Mouse (Mus musculus) midbrain, postnatal 0 days (tissue): ENCODE measurements around the gene Olfr1224-ps1. TPM values are rescaled to one million over a fixed set of nuclear protein-coding genes. Genes with fewer than 3 reads are reported as not detected.

Experiments used
- ATAC-seq: fragments of 200-750 bp; cut with Nextera tagmentation; 2 replicates; pipeline ENCODE4 v1.8.0; 2017; ENCODE audit warnings: moderate number of reproducible peaks, mild to moderate bottlenecking, moderate TSS enrichment, moderate library complexity; ENCODE audit not compliant: low FRiP score
- DNase-seq: peaks from one replicate; pipeline ENCODE4 v3.0.0-alpha.2; 2015; ENCODE audit warnings: low spot score
- H3K27ac ChIP-seq: fragments of 300-500 bp; sonication (generic); 2 replicates; pipeline ENCODE4 v1.5.1; 2014; ENCODE audit warnings: low read depth, mild to moderate bottlenecking, low read length, mixed read lengths
- H3K27me3 ChIP-seq: fragments of 300-500 bp; sonication (generic); 2 replicates; pipeline ENCODE4 v1.6.1; 2014; ENCODE audit warnings: low read length, control low read depth, mixed read lengths; ENCODE audit not compliant: insufficient read depth
- H3K36me3 ChIP-seq: fragments of 300-500 bp; sonication (generic); 2 replicates; pipeline ENCODE4 v1.6.1; 2014; ENCODE audit warnings: low read length, control low read depth, mixed read lengths; ENCODE audit not compliant: insufficient read depth
- H3K4me1 ChIP-seq: fragments of 300-500 bp; sonication (generic); 2 replicates; pipeline ENCODE4 v1.6.1; 2014; ENCODE audit warnings: mild to moderate bottlenecking, control low read depth, antibody characterized with exemption, low read length, mixed read lengths; ENCODE audit not compliant: insufficient read depth
- H3K4me2 ChIP-seq: fragments of 300-500 bp; sonication (generic); 2 replicates; pipeline ENCODE4 v1.6.1; 2014; ENCODE audit warnings: low read depth, mild to moderate bottlenecking, low read length, mixed read lengths; ENCODE audit not compliant: poor library complexity, severe bottlenecking
- H3K4me3 ChIP-seq: fragments of 300-500 bp; sonication (generic); 2 replicates; pipeline ENCODE4 v1.5.1; 2014; ENCODE audit warnings: low read depth, mild to moderate bottlenecking, low read length, moderate library complexity
- H3K9ac ChIP-seq: fragments of 300-500 bp; sonication (generic); replicated peaks from 2 replicates; pipeline ENCODE4 v1.6.1; 2014; ENCODE audit warnings: mild to moderate bottlenecking, low read length, moderate library complexity, mixed read lengths; ENCODE audit not compliant: poor library complexity, severe bottlenecking
- H3K9me3 ChIP-seq: fragments of 300-500 bp; sonication (generic); 2 replicates; pipeline ENCODE4 v1.6.1; 2016; ENCODE audit warnings: low read length, control low read depth
- CTCF ChIP-seq: IDR thresholded peaks from 2 replicates; pipeline ENCODE4 v1.5.1; 2016; ENCODE audit warnings: antibody characterized with exemption, mild to moderate bottlenecking
- WGBS: fragments of 180-500 bp; shearing (Covaris S2); extraction: QIAGEN DNeasy Blood & Tissue Kit; methylation state at CpG from one replicate; pipeline ENCODE4 v1.1.7; 2014; 5-methylcytosine and 5-hydroxymethylcytosine counted together
- polyA plus RNA-seq: library from polyadenylated mRNA; unstranded; fragments of >200 nt; fragmentation: Nextera tagmentation; extraction: Ambion mirVana; gene quantifications from 2 replicates; pipeline ENCODE4 v1.2.1, GENCODE M21; 2015
- total RNA-seq: library from RNA; depleted of rRNA; stranded (reverse); fragments of >200 nt; gene quantifications from 2 replicates; pipeline ENCODE4 v1.2.3, GENCODE M21; 2014; rRNA removed

Gene Olfr1224-ps1
- total and polyA plus RNA-seq, 2 experiments from 2014 or later = not detected

DNA sequence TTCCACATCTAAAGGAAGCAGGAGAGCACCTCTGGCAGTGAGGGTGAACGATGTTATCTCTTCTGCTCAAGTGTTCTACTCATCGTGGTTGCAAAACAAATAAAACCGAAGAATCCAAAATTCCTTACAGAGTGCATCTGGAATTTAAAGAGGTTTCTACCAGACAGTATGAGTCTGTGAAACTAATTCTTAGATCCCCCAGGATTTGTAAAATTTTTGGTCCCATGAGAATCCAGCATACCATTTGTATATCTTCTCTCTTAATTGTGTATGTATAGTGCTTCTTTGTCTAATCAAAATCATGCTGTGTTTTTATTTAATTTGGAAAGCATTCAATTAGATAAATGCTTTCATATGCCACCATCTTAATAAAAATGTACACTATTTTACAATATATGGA lies 30.9 kb downstream of the Olfr1224-ps1 start, which contains the start of gene Olfr1222:
Olfr1222 (minus strand) TSS at position 101 of the 400 bp plus-strand sequence.
- DNase-seq (no peak), ATAC-seq (no peak)
- no peak within 1 kb of the TSS for H3K9ac ChIP-seq
- no peak within 1 kb of the TSS for H3K4me2 ChIP-seq
- no peak within 1 kb of the TSS for H3K27ac ChIP-seq
- no peak for TF ChIP-seq CTCF
- H3K36me3 ChIP-seq = no peaks in the 10 kb centered on the region
- 84% methylated on average over 3 of the region's 3 CpGs for WGBS
- no peak within 1 kb of the TSS for H3K4me3 ChIP-seq
- no peaks in the 10 kb centered on the region for H3K27me3 ChIP-seq
- H3K4me1 ChIP-seq = no peaks in the 10 kb centered on the region
- H3K9me3 ChIP-seq = no peaks in the 10 kb centered on the region

- DNase-seq (no peak), ATAC-seq (no peak)
- Histone ChIP-seq H3K4me3 (no peak within 1 kb of the TSS), H3K36me3 (no peaks in the 10 kb centered on the region), H3K4me1 (no peaks in the 10 kb centered on the region), H3K9ac (no peak within 1 kb of the TSS), H3K27me3 (no peaks in the 10 kb centered on the region), H3K4me2 (no peak within 1 kb of the TSS), H3K27ac (no peak within 1 kb of the TSS), H3K9me3 (no peaks in the 10 kb centered on the region)
- 80% methylated on average over 2 of the region's 2 CpGs for WGBS
- TF ChIP-seq CTCF = no peak
Observed at GRCm38 (mm10) chr2:89117183-89117582, 46.7 kb downstream of the Olfr1224-ps1 start, which contains the start of gene Olfr1221. TSS of gene Olfr1221 (minus strand) at chr2:89117283.

GRCm38 (mm10) chr2:89106735-89107134 lies 57.2 kb downstream of the Olfr1224-ps1 start, which contains the start of gene Olfr1220:
TSS of gene Olfr1220 (minus strand) at chr2:89106835.
- 74% methylated on average over 3 of the region's 3 CpGs for WGBS
- H3K4me1 ChIP-seq = no peaks in the 10 kb centered on the region
- no peaks in the 10 kb centered on the region for H3K9me3 ChIP-seq
- ATAC-seq (no peak), DNase-seq (no peak)
- no peaks in the 10 kb centered on the region for H3K27me3 ChIP-seq
- H3K4me2 ChIP-seq = no peak within 1 kb of the TSS
- no peak within 1 kb of the TSS for H3K27ac ChIP-seq
- no peak within 1 kb of the TSS for H3K4me3 ChIP-seq
- H3K36me3 ChIP-seq = no peaks in the 10 kb centered on the region
- no peak within 1 kb of the TSS for H3K9ac ChIP-seq
- TF ChIP-seq CTCF = no peak

GRCm38 (mm10) chr2:89105651-89106050 lies 58.2 kb downstream of the Olfr1224-ps1 start:
- Histone ChIP-seq H3K9me3 (no peaks in the 10 kb centered on the region), H3K27ac (no peak overlapping the region), H3K4me1 (no peaks in the 10 kb centered on the region), H3K4me3 (no peak overlapping the region), H3K27me3 (no peaks in the 10 kb centered on the region), H3K4me2 (no peak overlapping the region), H3K36me3 (no peaks in the 10 kb centered on the region), H3K9ac (no peak overlapping the region)
- TF ChIP-seq CTCF = no peak
- no peak for DNase-seq
- ATAC-seq = no peak

Other genes starting within 250 kb of the Olfr1224-ps1 start
- not detected in 2 replicates for gene Olfr1209, start 248.9 kb downstream of the Olfr1224-ps1 start, total RNA-seq
- not detected in 2 replicates for gene Olfr1209, start 248.9 kb downstream of the Olfr1224-ps1 start, polyA plus RNA-seq
- not detected in 2 replicates for gene Olfr1211, start 226.0 kb downstream of the Olfr1224-ps1 start, total RNA-seq
- not detected in 2 replicates for gene Olfr1211, start 226.0 kb downstream of the Olfr1224-ps1 start, polyA plus RNA-seq
- not detected in 2 replicates for gene Olfr1212, start 210.1 kb downstream of the Olfr1224-ps1 start, total RNA-seq
- gene Olfr1212, start 210.1 kb downstream of the Olfr1224-ps1 start, polyA plus RNA-seq = not detected in 2 replicates
- gene Gm13762, start 183.8 kb downstream of the Olfr1224-ps1 start, total RNA-seq = not detected in 2 replicates
- not detected in 2 replicates for gene Gm13762, start 183.8 kb downstream of the Olfr1224-ps1 start, polyA plus RNA-seq
- not detected in 2 replicates for gene Olfr1214, start 171.4 kb downstream of the Olfr1224-ps1 start, total RNA-seq
- not detected in 2 replicates for gene Olfr1214, start 171.4 kb downstream of the Olfr1224-ps1 start, polyA plus RNA-seq
- gene Olfr1215, start 157.1 kb downstream of the Olfr1224-ps1 start, total RNA-seq = not detected in 2 replicates
- gene Olfr1215, start 157.1 kb downstream of the Olfr1224-ps1 start, polyA plus RNA-seq = not detected in 2 replicates
- not detected in 2 replicates for gene Olfr1216, start 145.8 kb downstream of the Olfr1224-ps1 start, total RNA-seq
- not detected in 2 replicates for gene Olfr1216, start 145.8 kb downstream of the Olfr1224-ps1 start, polyA plus RNA-seq
- not detected in 2 replicates for gene Olfr1217, start 132.0 kb downstream of the Olfr1224-ps1 start, total RNA-seq
- not detected in 2 replicates for gene Olfr1217, start 132.0 kb downstream of the Olfr1224-ps1 start, polyA plus RNA-seq
- not detected in 2 replicates for gene Olfr1218, start 102.9 kb downstream of the Olfr1224-ps1 start, total RNA-seq
- not detected in 2 replicates for gene Olfr1218, start 102.9 kb downstream of the Olfr1224-ps1 start, polyA plus RNA-seq
- not detected in 2 replicates for gene Olfr1219, start 80.6 kb downstream of the Olfr1224-ps1 start, total RNA-seq
- gene Olfr1219, start 80.6 kb downstream of the Olfr1224-ps1 start, polyA plus RNA-seq = not detected in 2 replicates
- not detected in 2 replicates for gene Olfr1220, start 57.3 kb downstream of the Olfr1224-ps1 start, total RNA-seq
- gene Olfr1220, start 57.3 kb downstream of the Olfr1224-ps1 start, polyA plus RNA-seq = not detected in 2 replicates
- gene Olfr1221, start 46.8 kb downstream of the Olfr1224-ps1 start, total RNA-seq = not detected in 2 replicates
- gene Olfr1221, start 46.8 kb downstream of the Olfr1224-ps1 start, polyA plus RNA-seq = not detected in 2 replicates
- not detected in 2 replicates for gene Olfr1222, start 31.0 kb downstream of the Olfr1224-ps1 start, total RNA-seq
- gene Olfr1222, start 31.0 kb downstream of the Olfr1224-ps1 start, polyA plus RNA-seq = not detected in 2 replicates
- gene Olfr1223, start 12.5 kb downstream of the Olfr1224-ps1 start, total RNA-seq = not detected in 2 replicates
- not detected in 2 replicates for gene Olfr1223, start 12.5 kb downstream of the Olfr1224-ps1 start, polyA plus RNA-seq
- not detected in 2 replicates for gene Olfr1225, start 10.6 kb upstream of the Olfr1224-ps1 start, total RNA-seq
- gene Olfr1225, start 10.6 kb upstream of the Olfr1224-ps1 start, polyA plus RNA-seq = not detected in 2 replicates
- not detected in 2 replicates for gene Olfr1226, start 36.0 kb upstream of the Olfr1224-ps1 start, total RNA-seq
- not detected in 2 replicates for gene Olfr1226, start 36.0 kb upstream of the Olfr1224-ps1 start, polyA plus RNA-seq
- not detected in 2 replicates for gene Olfr1228, start 90.0 kb upstream of the Olfr1224-ps1 start, total RNA-seq
- not detected in 2 replicates for gene Olfr1228, start 90.0 kb upstream of the Olfr1224-ps1 start, polyA plus RNA-seq
- not detected in 2 replicates for gene Olfr1229, start 123.9 kb upstream of the Olfr1224-ps1 start, total RNA-seq
- not detected in 2 replicates for gene Olfr1229, start 123.9 kb upstream of the Olfr1224-ps1 start, polyA plus RNA-seq
- gene Olfr1230, start 133.2 kb upstream of the Olfr1224-ps1 start, total RNA-seq = not detected in 2 replicates
- not detected in 2 replicates for gene Olfr1230, start 133.2 kb upstream of the Olfr1224-ps1 start, polyA plus RNA-seq
- gene Olfr1231, start 143.0 kb upstream of the Olfr1224-ps1 start, total RNA-seq = not detected in 2 replicates
- not detected in 2 replicates for gene Olfr1231, start 143.0 kb upstream of the Olfr1224-ps1 start, polyA plus RNA-seq
- gene Olfr1232, start 165.6 kb upstream of the Olfr1224-ps1 start, total RNA-seq = not detected in 2 replicates
- not detected in 2 replicates for gene Olfr1232, start 165.6 kb upstream of the Olfr1224-ps1 start, polyA plus RNA-seq
- gene Olfr1233, start 178.3 kb upstream of the Olfr1224-ps1 start, total RNA-seq = not detected in 2 replicates
- not detected in 2 replicates for gene Olfr1233, start 178.3 kb upstream of the Olfr1224-ps1 start, polyA plus RNA-seq
- not detected in 2 replicates for gene Olfr1234, start 200.8 kb upstream of the Olfr1224-ps1 start, total RNA-seq
- not detected in 2 replicates for gene Olfr1234, start 200.8 kb upstream of the Olfr1224-ps1 start, polyA plus RNA-seq
- gene Olfr1238, start 245.6 kb upstream of the Olfr1224-ps1 start, total RNA-seq = not detected in 2 replicates
- not detected in 2 replicates for gene Olfr1238, start 245.6 kb upstream of the Olfr1224-ps1 start, polyA plus RNA-seq